ENCODE assay signal across 21 mouse cellular contexts in genomic region chr6:55326299-55326698, GRCm38 (mm10). TPM values are rescaled to one million over a fixed set of nuclear protein-coding genes. Genes with fewer than 3 reads are reported as not detected.
DNase-seq lines count a peak whose midpoint lies in the region; ATAC-seq and TF ChIP-seq lines count a peak whose summit lies in the region.
"Had no signal": no experiment of that assay in that cellular context is flagged by ENCODE, and none has a peak within 500 bp of the region (broad histone marks: within the 10 kb centered on the region; RNA-seq: fewer than 3 reads in every experiment).

No protein-coding gene starts in this region.

- intact Hi-C loops in heart, adult 2 months (cut with DNase I): loop anchor here (2.0 kb wide), 1 partner anchor 31 kb away; no protein-coding TSS in a partner anchor

- TF ChIP-seq CTCF in heart, adult 2 months (IDR thresholded peaks at IDR 0.05): no peak
- no peak for TF ChIP-seq CTCF in midbrain, postnatal 0 days (IDR thresholded peaks at IDR 0.05)

- DNase-seq in heart, adult 2 months: peak; percentile 71 to 79
- peak; percentile 77 to 85 for DNase-seq in lung, adult 18-20 months
- DNase-seq in midbrain, postnatal 0 days (ENCODE audit: low spot score): no peak
- DNase-seq in embryo, embryonic 11 days: no peak
- DNase-seq in thymus, postnatal 14 days: no peak
- DNase-seq: adrenal gland, adult 8-10 months; B cell, adult 2 months; cerebellum, postnatal 10 days; kidney, postnatal 10 days; layer of hippocampus, adult 9-11 months; thymus, postnatal 4 days had no signal

- H3K27ac ChIP-seq in heart, adult 2 months: peak overlapping the region; percentile 82
- no peak overlapping the region for H3K27ac ChIP-seq in heart, embryonic 11.5 days (ENCODE audit: low read depth, low read length)
- H3K27ac ChIP-seq in heart, embryonic 16.5 days (ENCODE audit: low read length): peak overlapping the region; percentile 55; the same call in 1 of the 2 replicates
- no peak overlapping the region for H3K27ac ChIP-seq in midbrain, postnatal 0 days (ENCODE audit: low read depth, low read length)
- H3K27ac ChIP-seq: embryonic facial prominence, embryonic 13.5 days; forebrain, embryonic 10.5 days; hindbrain, embryonic 10.5 days; macrophage had no signal

- H3K79me2 ChIP-seq in heart, adult 2 months (replicated peaks; ENCODE audit: control insufficient read depth, insufficient read depth, low read length): no peaks in the 10 kb centered on the region

- no peaks in the 10 kb centered on the region for H3K27me3 ChIP-seq in heart, adult 2 months (ENCODE audit: control insufficient read depth, insufficient read depth, low read length)
- no peaks in the 10 kb centered on the region for H3K27me3 ChIP-seq in heart, embryonic 11.5 days (ENCODE audit: control insufficient read depth, insufficient read depth, low read length)
- no peaks in the 10 kb centered on the region for H3K27me3 ChIP-seq in heart, embryonic 16.5 days (ENCODE audit: control insufficient read depth, insufficient read depth, low read length)
- no peaks in the 10 kb centered on the region for H3K27me3 ChIP-seq in midbrain, postnatal 0 days (ENCODE audit: insufficient read depth, low read length)
- H3K27me3 ChIP-seq: embryonic facial prominence, embryonic 13.5 days had no signal

- no peak overlapping the region for H3K9ac ChIP-seq in heart, adult 2 months (ENCODE audit: low read depth, low read length)
- H3K9ac ChIP-seq in heart, embryonic 11.5 days (ENCODE audit: low read depth, low read length): no peak overlapping the region
- no peak overlapping the region for H3K9ac ChIP-seq in heart, embryonic 16.5 days (ENCODE audit: low read length)
- H3K9ac ChIP-seq in midbrain, postnatal 0 days (replicated peaks; ENCODE audit: low read length, poor library complexity, severe bottlenecking): no peak overlapping the region
- H3K9ac ChIP-seq: embryonic facial prominence, embryonic 13.5 days had no signal

- H3K4me3 ChIP-seq in heart, adult 2 months: peak overlapping the region; percentile 0; the same call in 1 of the 2 replicates
- H3K4me3 ChIP-seq in heart, embryonic 11.5 days (ENCODE audit: low read depth, low read length): no peak overlapping the region
- H3K4me3 ChIP-seq in heart, embryonic 16.5 days (ENCODE audit: low read length): no peak overlapping the region
- no peak overlapping the region for H3K4me3 ChIP-seq in midbrain, postnatal 0 days (ENCODE audit: low read depth, low read length)
- H3K4me3 ChIP-seq: embryonic facial prominence, embryonic 13.5 days; forebrain, embryonic 10.5 days; hindbrain, embryonic 10.5 days had no signal

- H3K4me2 ChIP-seq in heart, embryonic 11.5 days: no peak overlapping the region
- no peak overlapping the region for H3K4me2 ChIP-seq in heart, embryonic 16.5 days (ENCODE audit: low read depth, low read length)
- no peak overlapping the region for H3K4me2 ChIP-seq in midbrain, postnatal 0 days (ENCODE audit: low read depth, low read length, poor library complexity, severe bottlenecking)
- H3K4me2 ChIP-seq: embryonic facial prominence, embryonic 13.5 days had no signal

- no peaks in the 10 kb centered on the region for H3K9me3 ChIP-seq in heart, embryonic 11.5 days (replicated peaks; ENCODE audit: control insufficient read depth, low read length)
- no peaks in the 10 kb centered on the region for H3K9me3 ChIP-seq in heart, embryonic 16.5 days (replicated peaks; ENCODE audit: control insufficient read depth, low read length)
- no peaks in the 10 kb centered on the region for H3K9me3 ChIP-seq in midbrain, postnatal 0 days (ENCODE audit: low read length)
- H3K9me3 ChIP-seq: embryonic facial prominence, embryonic 13.5 days; forebrain, embryonic 10.5 days; hindbrain, embryonic 10.5 days had no signal

- 50% methylated on average over 4 of the region's 4 CpGs for WGBS in heart, adult 2 months
- WGBS in heart, embryonic 11.5 days (ENCODE audit: insufficient replicate concordance): 26% methylated on average over 4 of the region's 4 CpGs
- WGBS in heart, embryonic 16.5 days: 39% methylated on average over 4 of the region's 4 CpGs
- WGBS in midbrain, postnatal 0 days: 83% methylated on average over 4 of the region's 4 CpGs

- no peak; the same call in 1 of the 2 replicates for ATAC-seq in heart, embryonic 11.5 days (replicated peaks; ENCODE audit: insufficient number of reproducible peaks, low FRiP score, low TSS enrichment)
- ATAC-seq in heart, embryonic 16.5 days (replicated peaks; ENCODE audit: extremely low read depth, insufficient read depth, low FRiP score): peak; percentile 16; the same call in 1 of the 2 replicates
- ATAC-seq in megakaryocyte progenitor cell, adult 5-6 weeks (replicated peaks; ENCODE audit: poor library complexity): peak; percentile 8; the same call in 1 of the 2 replicates
- no peak for ATAC-seq in midbrain, postnatal 0 days (ENCODE audit: low FRiP score)

- peaks cover 8% of the 10 kb centered on the region for H3K4me1 ChIP-seq in heart, adult 2 months (ENCODE audit: control insufficient read depth, insufficient read depth, low read length)
- H3K4me1 ChIP-seq in heart, embryonic 11.5 days (ENCODE audit: control insufficient read depth, insufficient read depth, low read length): peaks cover 26% of the 10 kb centered on the region
- H3K4me1 ChIP-seq in heart, embryonic 16.5 days (ENCODE audit: control insufficient read depth, insufficient read depth, low read length): peaks cover 15% of the 10 kb centered on the region; the same call in 1 of the 2 replicates
- peaks cover 2% of the 10 kb centered on the region; the same call in 1 of the 2 replicates for H3K4me1 ChIP-seq in midbrain, postnatal 0 days (ENCODE audit: insufficient read depth, low read length)

- peak; percentile 93 for TF ChIP-seq EP300 in heart, adult 2 months (IDR thresholded peaks at IDR 0.05; ENCODE audit: insufficient read depth, low read depth, low read length)

- peak; percentile 95 for TF ChIP-seq POLR2A in heart, adult 2 months (IDR thresholded peaks at IDR 0.05; ENCODE audit: insufficient read depth, low read depth, low read length)

- no peaks in the 10 kb centered on the region for H3K36me3 ChIP-seq in heart, adult 2 months (ENCODE audit: control insufficient read depth, insufficient read depth, low read length)
- H3K36me3 ChIP-seq in heart, embryonic 11.5 days (ENCODE audit: control insufficient read depth, insufficient read depth, low read length): no peaks in the 10 kb centered on the region
- H3K36me3 ChIP-seq in heart, embryonic 16.5 days (ENCODE audit: control insufficient read depth, insufficient read depth): no peaks in the 10 kb centered on the region
- H3K36me3 ChIP-seq in midbrain, postnatal 0 days (ENCODE audit: insufficient read depth, low read length): no peaks in the 10 kb centered on the region
- H3K36me3 ChIP-seq: embryonic facial prominence, embryonic 13.5 days; forebrain, embryonic 10.5 days; hindbrain, embryonic 10.5 days had no signal

RNA-seq across cellular contexts. Expression of gene Aqp1, which starts 9.9 kb away (rescaled TPM):
- total RNA-seq in heart, adult 2 months (2021): 100 to 1,000 TPM; 377 to 449 TPM
- 433 and 638 TPM in 2 replicates for polyA plus RNA-seq in heart, adult 2 months (2012; rRNA removed)
- 2.1 and 3.7 TPM in 2 replicates for polyA plus RNA-seq in heart, embryonic 11.5 days (2014; fragmentation: Nextera tagmentation; extraction: Ambion mirVana)
- polyA plus RNA-seq in heart, embryonic 16.5 days (2015; fragmentation: Nextera tagmentation; extraction: Ambion mirVana): 59.2 and 62.7 TPM in 2 replicates
- total RNA-seq in megakaryocyte progenitor cell, adult 5-6 weeks (2015): 15.4 and 24.8 TPM in 2 replicates
- total RNA-seq in megakaryocyte progenitor cell, adult 5-6 weeks (2017): 29.3 and 51.0 TPM in 2 replicates
- 2.2 and 13.2 TPM in 2 replicates for total RNA-seq in midbrain, postnatal 0 days (2014; rRNA removed)
- polyA plus RNA-seq in midbrain, postnatal 0 days (2015; fragmentation: Nextera tagmentation; extraction: Ambion mirVana): 0.63 and 1.1 TPM in 2 replicates
- total RNA-seq: monocyte, adult 5-6 weeks had no signal
- polyA plus RNA-seq: macrophage had no signal

RNA-seq across cellular contexts. Expression of gene Ghrhr, which starts 49.8 kb away (rescaled TPM):
- total RNA-seq in heart, adult 2 months (2021): not detected
- polyA plus RNA-seq in heart, adult 2 months (2012; rRNA removed): not detected in 2 replicates
- not detected in 2 replicates for polyA plus RNA-seq in heart, embryonic 11.5 days (2014; fragmentation: Nextera tagmentation; extraction: Ambion mirVana)
- polyA plus RNA-seq in heart, embryonic 16.5 days (2015; fragmentation: Nextera tagmentation; extraction: Ambion mirVana): not detected in 2 replicates
- not detected in 2 replicates for total RNA-seq in megakaryocyte progenitor cell, adult 5-6 weeks (2015)
- not detected in 2 replicates for total RNA-seq in megakaryocyte progenitor cell, adult 5-6 weeks (2017)
- not detected in 2 replicates for total RNA-seq in midbrain, postnatal 0 days (2014; rRNA removed)
- polyA plus RNA-seq in midbrain, postnatal 0 days (2015; fragmentation: Nextera tagmentation; extraction: Ambion mirVana): not detected in 2 replicates
- total RNA-seq: adrenal gland, adult 8-10 months; left cerebral cortex, postnatal 36 days; monocyte, adult 5-6 weeks had no signal
- polyA plus RNA-seq: embryonic facial prominence, embryonic 13.5 days; forebrain, embryonic 10.5 days; hindbrain, embryonic 10.5 days; macrophage; neural tube, embryonic 14.5 days had no signal

Comparison
In these comparisons a context has a peak if more than half of its experiments do, and no peak if none do; other contexts are left out.
1. H3K27ac ChIP-seq: peak in heart, adult 2 months (single experiment) and heart, embryonic 16.5 days (single experiment); none in heart, embryonic 11.5 days (single experiment) and midbrain, postnatal 0 days (single experiment).
2. ATAC-seq: peak in heart, embryonic 16.5 days (single experiment) and megakaryocyte progenitor cell, adult 5-6 weeks (single experiment); none in heart, embryonic 11.5 days (single experiment) and midbrain, postnatal 0 days (single experiment).
3. RNA of gene Aqp1, which starts 9.9 kb away (polyA plus RNA-seq): 433 to 638 TPM in heart, adult 2 months and 59.2 to 62.7 TPM in heart, embryonic 16.5 days; 2.1 to 3.7 TPM in heart, embryonic 11.5 days and 0.63 to 1.1 TPM in midbrain, postnatal 0 days; every median in the first group is over 10 times any median in the second.
4. DNase-seq: peak in heart, adult 2 months (2 of 2) and lung, adult 18-20 months (2 of 2); none in midbrain, postnatal 0 days (single experiment), embryo, embryonic 11 days (single experiment) and thymus, postnatal 14 days (single experiment).